Mouse (Mus musculus): ENCODE measurements around the gene Phf10.
A peak's percentile ranks its signal among the peaks of the same experiment; 100 is the strongest.
"Not testable (repeated sequence)": the region's sequence is repeated elsewhere in the genome, so short reads cannot be mapped to it uniquely, and the experiment has no call there.

Gene Phf10

DNA sequence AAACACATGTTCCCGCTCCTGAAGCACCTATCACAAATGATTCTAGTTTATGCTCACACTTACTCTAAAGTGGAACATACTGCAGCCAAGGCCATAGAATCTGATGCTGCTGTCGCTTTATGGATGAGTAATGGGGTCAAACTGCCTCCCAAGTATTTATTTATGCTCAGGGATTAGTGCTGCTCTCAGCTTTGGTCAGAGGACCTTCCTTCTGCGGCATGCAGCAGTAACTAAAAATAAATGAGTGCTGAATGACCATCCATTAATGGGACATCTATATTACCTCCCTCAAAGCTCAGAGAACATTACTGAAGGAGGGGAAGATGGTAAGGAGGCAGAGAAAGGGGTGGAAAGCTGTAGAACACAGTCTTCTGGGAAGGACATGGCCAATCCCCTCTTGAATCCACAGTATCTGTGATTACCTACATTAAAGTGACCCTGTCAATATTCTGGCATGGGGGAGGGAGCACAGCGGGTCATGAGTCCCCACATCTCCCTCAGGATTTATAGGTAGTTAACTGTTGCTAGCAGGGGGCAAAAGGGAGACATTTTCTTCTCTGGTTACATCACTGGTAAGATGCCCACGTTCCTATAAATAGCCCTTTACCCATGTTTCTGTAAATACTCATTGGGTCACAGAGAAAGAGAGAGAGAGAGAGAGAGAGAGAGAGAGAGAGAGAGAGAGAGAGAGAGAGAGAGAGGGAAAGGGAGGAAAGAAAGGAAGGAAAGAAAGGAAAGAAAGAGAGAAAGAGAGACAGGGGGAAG, 25.1 kb downstream of the Phf10 start:
- Histone ChIP-seq H3K27me3 (ENCODE audit: insufficient read depth, low read length) (peaks cover 30% of the 10 kb centered on the region), H3K4me3 (replicated peaks; ENCODE audit: low read length) (no peak overlapping the region), H3K4me1 (replicated peaks; ENCODE audit: low read depth, low read length) (peaks cover 27% of the 10 kb centered on the region), H3K9me3 (ENCODE audit: low read length) (no peaks in the 10 kb centered on the region), H3K36me3 (ENCODE audit: insufficient read depth, low read length) (no peaks in the 10 kb centered on the region)
- TF ChIP-seq NANOG (IDR thresholded peaks at IDR 0.05; ENCODE audit: borderline replicate concordance, low read length) (no peak), CTCF (conservative IDR thresholded peaks at IDR 0.05; ENCODE audit: low read length) (no peak), POU5F1 (IDR thresholded peaks at IDR 0.05; ENCODE audit: borderline replicate concordance, low read length) (no peak)

DNA sequence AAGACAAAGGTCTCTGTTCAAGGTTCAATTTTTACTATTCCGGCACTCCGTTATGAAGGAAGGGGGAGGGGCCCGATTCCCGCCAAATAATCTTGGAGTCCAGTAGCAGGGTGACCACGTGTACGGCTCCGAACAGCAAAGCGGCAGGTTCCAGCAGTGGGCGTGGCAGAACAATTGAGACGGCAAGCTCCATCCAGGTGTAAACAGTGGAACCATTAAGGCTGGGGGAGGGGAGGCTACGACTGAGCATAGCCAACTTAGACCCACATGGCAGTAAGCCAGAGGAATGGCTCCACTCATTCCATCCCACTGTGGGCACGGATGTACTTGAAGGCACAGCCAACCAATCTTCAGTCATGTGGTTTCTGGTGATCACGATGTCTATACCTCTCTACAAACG, 25.8 kb downstream of the Phf10 start:
- peaks cover 27% of the 10 kb centered on the region for H3K4me1 ChIP-seq (replicated peaks; ENCODE audit: low read depth, low read length)
- H3K27me3 ChIP-seq (ENCODE audit: insufficient read depth, low read length) = peaks cover 30% of the 10 kb centered on the region
- not testable (repeated sequence) for H3K9me3 ChIP-seq (ENCODE audit: low read length); H3K36me3 ChIP-seq (ENCODE audit: insufficient read depth, low read length); H3K4me3 ChIP-seq (replicated peaks; ENCODE audit: low read length)

DNA sequence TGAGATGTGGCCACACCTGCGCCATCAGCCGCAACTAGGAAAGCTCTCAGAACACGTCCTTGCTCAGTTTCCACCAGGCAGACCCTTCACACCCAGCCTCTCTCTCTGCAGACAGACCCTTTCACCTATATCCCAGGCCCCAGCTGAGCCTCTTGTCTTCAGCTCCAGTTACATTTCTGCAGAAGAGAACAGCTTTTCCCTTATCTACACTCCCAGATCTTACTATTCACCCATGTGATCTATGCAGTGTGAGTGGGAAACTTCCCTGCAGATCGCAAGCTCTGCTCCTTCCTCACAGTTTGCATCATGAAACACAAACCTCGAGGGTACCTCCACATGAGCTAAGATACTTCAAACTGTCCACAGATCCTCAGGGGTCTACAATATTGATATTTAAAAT, 29.6 kb downstream of the Phf10 start:
- no peaks in the 10 kb centered on the region for H3K9me3 ChIP-seq (ENCODE audit: low read length)
- H3K27me3 ChIP-seq (ENCODE audit: insufficient read depth, low read length) = peaks cover 28% of the 10 kb centered on the region
- peaks cover 49% of the 10 kb centered on the region for H3K4me1 ChIP-seq (replicated peaks; ENCODE audit: low read depth, low read length)
- H3K36me3 ChIP-seq (ENCODE audit: insufficient read depth, low read length) = no peaks in the 10 kb centered on the region
- no peak overlapping the region for H3K4me3 ChIP-seq (replicated peaks; ENCODE audit: low read length)
- no peak for TF ChIP-seq NANOG (IDR thresholded peaks at IDR 0.05; ENCODE audit: borderline replicate concordance, low read length)
- TF ChIP-seq POU5F1 (IDR thresholded peaks at IDR 0.05; ENCODE audit: borderline replicate concordance, low read length) = no peak
- TF ChIP-seq CTCF (conservative IDR thresholded peaks at IDR 0.05; ENCODE audit: low read length) = no peak

DNA sequence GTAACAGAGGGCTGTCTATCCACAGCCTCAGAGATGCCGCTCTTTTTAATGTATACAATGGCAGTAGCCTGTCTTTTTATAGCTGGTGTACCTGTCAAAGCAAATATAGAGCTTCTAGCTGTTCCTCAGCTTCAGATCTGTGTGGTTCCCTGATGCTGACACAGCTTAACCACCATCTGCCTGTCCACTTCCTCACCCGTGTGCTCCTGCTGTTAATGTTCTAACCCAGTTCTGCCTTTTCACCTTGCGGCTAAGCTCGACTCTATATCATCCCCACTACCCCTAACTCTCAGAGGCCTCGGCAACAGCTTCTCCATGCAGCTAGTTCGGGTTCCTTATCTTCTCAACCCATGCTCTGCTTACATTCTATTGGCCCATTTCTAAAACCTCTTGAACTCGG, 30.4 kb downstream of the Phf10 start:
- no peaks in the 10 kb centered on the region for H3K9me3 ChIP-seq (ENCODE audit: low read length)
- H3K36me3 ChIP-seq (ENCODE audit: insufficient read depth, low read length) = no peaks in the 10 kb centered on the region
- no peak overlapping the region for H3K4me3 ChIP-seq (replicated peaks; ENCODE audit: low read length)
- TF ChIP-seq NANOG (IDR thresholded peaks at IDR 0.05; ENCODE audit: borderline replicate concordance, low read length) = no peak
- no peak for TF ChIP-seq CTCF (conservative IDR thresholded peaks at IDR 0.05; ENCODE audit: low read length)
- no peak for TF ChIP-seq POU5F1 (IDR thresholded peaks at IDR 0.05; ENCODE audit: borderline replicate concordance, low read length)
- peaks cover 23% of the 10 kb centered on the region for H3K27me3 ChIP-seq (ENCODE audit: insufficient read depth, low read length)
- H3K4me1 ChIP-seq (replicated peaks; ENCODE audit: low read depth, low read length) = peaks cover 50% of the 10 kb centered on the region

DNA sequence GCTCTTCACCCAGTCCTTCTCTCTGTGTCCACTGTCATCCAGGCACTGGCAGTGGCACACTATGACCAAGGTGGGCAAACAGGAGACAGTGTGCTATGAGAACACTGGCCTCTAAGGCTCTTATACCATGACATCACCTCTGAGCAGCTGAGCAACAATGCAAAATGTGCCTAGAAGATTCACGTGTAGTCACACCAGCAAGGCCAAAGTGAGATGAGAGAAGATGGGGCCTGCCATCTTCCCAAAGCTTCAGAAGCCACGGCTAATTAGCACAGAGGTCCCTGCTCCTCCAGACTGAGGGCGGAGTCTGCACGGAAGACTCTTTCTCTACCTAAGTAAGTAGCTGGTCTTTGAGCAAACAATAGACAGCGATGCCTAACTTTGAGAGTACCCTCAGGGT, 32.4 kb downstream of the Phf10 start:
- Histone ChIP-seq H3K4me1 (replicated peaks; ENCODE audit: low read depth, low read length) (peaks cover 38% of the 10 kb centered on the region), H3K27me3 (ENCODE audit: insufficient read depth, low read length) (0 out of 2 replicates have a peak, but pooled peaks cover 8% of the 10 kb centered on the region), H3K4me3 (replicated peaks; ENCODE audit: low read length) (no peak overlapping the region), H3K9me3 (ENCODE audit: low read length) (no peaks in the 10 kb centered on the region), H3K36me3 (ENCODE audit: insufficient read depth, low read length) (no peaks in the 10 kb centered on the region)
- TF ChIP-seq POU5F1 (IDR thresholded peaks at IDR 0.05; ENCODE audit: borderline replicate concordance, low read length) (no peak), NANOG (IDR thresholded peaks at IDR 0.05; ENCODE audit: borderline replicate concordance, low read length) (no peak), CTCF (conservative IDR thresholded peaks at IDR 0.05; ENCODE audit: low read length) (no peak)

DNA sequence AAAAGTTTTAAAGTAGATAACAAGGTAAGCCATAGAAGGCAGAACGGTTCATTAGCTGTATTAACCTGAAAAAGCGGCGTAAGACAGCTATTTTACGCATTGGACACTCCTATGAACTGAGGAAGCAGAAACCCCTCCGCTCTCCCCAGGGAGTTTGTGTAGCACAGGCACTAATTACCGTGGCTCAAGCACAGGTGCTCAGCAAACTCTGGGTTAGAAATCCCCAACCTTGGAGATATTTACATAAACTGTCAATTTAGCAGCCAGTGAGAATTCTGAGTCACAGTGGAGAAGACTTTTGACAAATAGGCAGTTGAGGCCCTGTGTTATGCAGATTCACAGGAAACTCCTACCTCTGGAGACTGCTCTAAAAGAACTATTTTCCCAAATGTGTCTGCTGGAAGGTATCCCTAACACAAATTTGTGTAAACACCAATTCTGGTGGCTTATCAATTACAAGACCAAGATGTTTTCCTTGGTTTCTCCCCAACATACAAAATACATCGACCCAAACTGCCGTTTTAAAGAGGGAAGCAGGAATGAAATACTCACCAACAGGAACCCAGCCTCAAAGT, 33.3 kb downstream of the Phf10 start:
- H3K27me3 ChIP-seq (ENCODE audit: insufficient read depth, low read length) = 0 out of 2 replicates have a peak, but pooled peaks cover 4% of the 10 kb centered on the region
- no peaks in the 10 kb centered on the region for H3K9me3 ChIP-seq (ENCODE audit: low read length)
- TF ChIP-seq POU5F1 (IDR thresholded peaks at IDR 0.05; ENCODE audit: borderline replicate concordance, low read length) = 0 out of 2 replicates have a peak, but pooled peaks have one; percentile 6
- TF ChIP-seq NANOG (IDR thresholded peaks at IDR 0.05; ENCODE audit: borderline replicate concordance, low read length) = no peak
- no peak overlapping the region for H3K4me3 ChIP-seq (replicated peaks; ENCODE audit: low read length)
- H3K36me3 ChIP-seq (ENCODE audit: insufficient read depth, low read length) = no peaks in the 10 kb centered on the region
- peaks cover 31% of the 10 kb centered on the region for H3K4me1 ChIP-seq (replicated peaks; ENCODE audit: low read depth, low read length)

DNA sequence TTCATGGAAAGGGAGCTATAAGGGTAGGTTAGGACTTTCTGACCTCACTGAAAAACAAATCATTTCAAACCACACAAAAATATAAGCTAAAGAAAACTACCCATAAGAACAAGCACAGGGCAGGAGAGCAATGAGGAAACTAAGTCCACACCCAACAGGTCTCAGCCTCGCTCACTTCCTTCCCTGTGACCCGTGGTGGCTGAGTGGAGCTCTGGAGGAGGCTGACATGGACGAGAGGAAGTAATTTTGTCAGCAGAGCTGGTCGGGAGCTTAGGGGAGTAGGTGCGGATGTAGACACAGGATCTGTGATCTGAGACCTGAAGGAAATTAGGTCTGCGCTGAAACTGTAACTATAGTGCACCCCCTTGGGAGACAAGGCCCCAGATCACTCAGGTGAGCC, 39.5 kb downstream of the Phf10 start:
- TF ChIP-seq NANOG (IDR thresholded peaks at IDR 0.05; ENCODE audit: borderline replicate concordance, low read length) (no peak), POU5F1 (IDR thresholded peaks at IDR 0.05; ENCODE audit: borderline replicate concordance, low read length) (no peak), CTCF (conservative IDR thresholded peaks at IDR 0.05; ENCODE audit: low read length) (no peak)
- H3K4me3 ChIP-seq (replicated peaks; ENCODE audit: low read length) = no peak overlapping the region
- H3K9me3 ChIP-seq (ENCODE audit: low read length) = no peaks in the 10 kb centered on the region
- H3K27me3 ChIP-seq (ENCODE audit: insufficient read depth, low read length) = peaks cover 18% of the 10 kb centered on the region
- no peaks in the 10 kb centered on the region for H3K36me3 ChIP-seq (ENCODE audit: insufficient read depth, low read length)
- H3K4me1 ChIP-seq (replicated peaks; ENCODE audit: low read depth, low read length) = peaks cover 12% of the 10 kb centered on the region

DNA sequence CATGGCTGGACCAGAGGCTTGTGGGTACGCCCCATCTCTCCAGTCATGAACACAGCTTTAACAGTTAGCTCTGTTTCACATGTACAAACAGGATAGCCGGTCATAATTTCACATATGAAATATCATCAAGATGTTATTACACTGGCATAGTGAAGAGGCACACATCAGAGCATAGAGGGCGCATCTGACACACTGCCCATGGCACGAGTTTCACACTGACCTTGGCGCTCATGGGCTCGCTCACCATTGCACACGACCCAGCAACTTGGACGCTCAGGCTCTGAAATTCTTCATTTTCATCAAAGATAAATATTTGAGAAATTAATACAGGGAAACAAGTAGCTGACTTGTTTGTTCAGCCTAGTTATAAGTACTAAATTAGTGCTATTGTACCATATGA, 43.2 kb downstream of the Phf10 start:
- peaks cover 18% of the 10 kb centered on the region for H3K27me3 ChIP-seq (ENCODE audit: insufficient read depth, low read length)
- H3K4me1 ChIP-seq (replicated peaks; ENCODE audit: low read depth, low read length) = 0 out of 2 replicates have a peak, but pooled peaks cover 6% of the 10 kb centered on the region
- H3K9me3 ChIP-seq (ENCODE audit: low read length) = no peaks in the 10 kb centered on the region
- no peak overlapping the region for H3K4me3 ChIP-seq (replicated peaks; ENCODE audit: low read length)
- H3K36me3 ChIP-seq (ENCODE audit: insufficient read depth, low read length) = no peaks in the 10 kb centered on the region
- TF ChIP-seq NANOG (IDR thresholded peaks at IDR 0.05; ENCODE audit: borderline replicate concordance, low read length) (no peak), CTCF (conservative IDR thresholded peaks at IDR 0.05; ENCODE audit: low read length) (no peak)

DNA sequence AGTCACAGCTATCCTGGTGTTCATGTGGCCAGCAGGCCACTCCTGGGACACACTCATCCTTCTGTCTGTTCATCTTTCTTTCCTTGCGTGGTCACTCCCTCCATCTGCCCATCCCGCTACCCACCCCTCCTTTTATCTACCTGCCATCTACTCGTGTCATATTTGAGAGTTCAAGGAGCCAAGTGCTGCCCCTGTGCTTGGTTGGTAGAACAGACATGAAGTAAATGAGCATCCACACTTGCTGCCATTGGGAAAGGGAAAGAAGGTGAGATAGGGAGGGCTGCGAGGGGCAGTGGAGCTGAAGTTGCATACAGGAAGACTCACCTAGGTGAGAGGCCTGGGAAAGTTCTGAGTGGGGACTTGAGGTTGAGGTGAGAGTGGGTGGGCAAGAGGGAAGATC, 46.7 kb downstream of the Phf10 start:
- no peaks in the 10 kb centered on the region for H3K9me3 ChIP-seq (ENCODE audit: low read length)
- peaks cover 7% of the 10 kb centered on the region for H3K27me3 ChIP-seq (ENCODE audit: insufficient read depth, low read length)
- no peak overlapping the region for H3K4me3 ChIP-seq (replicated peaks; ENCODE audit: low read length)
- H3K4me1 ChIP-seq (replicated peaks; ENCODE audit: low read depth, low read length) = 0 out of 2 replicates have a peak, but pooled peaks cover 6% of the 10 kb centered on the region
- TF ChIP-seq CTCF (conservative IDR thresholded peaks at IDR 0.05; ENCODE audit: low read length) (no peak), NANOG (IDR thresholded peaks at IDR 0.05; ENCODE audit: borderline replicate concordance, low read length) (no peak), POU5F1 (IDR thresholded peaks at IDR 0.05; ENCODE audit: borderline replicate concordance, low read length) (no peak)
- no peaks in the 10 kb centered on the region for H3K36me3 ChIP-seq (ENCODE audit: insufficient read depth, low read length)
